Mouse (Mus musculus) CH12.LX (cell line): ENCODE results near the gene Ndufs2.

Experiments used
- CTCF ChIP-seq, 2 experiments: IDR thresholded peaks in 1 of 2; conservative IDR thresholded peaks in 1 of 2; 2 replicates each; pipeline ENCODE4 v1.5.1; 2011 to 2012; ENCODE audit warnings: low read depth in 2 of 2, low read length in 2 of 2, improper control_type of control experiment in 1 of 2, inconsistent platforms in 1 of 2, mild to moderate bottlenecking in 1 of 2, moderate library complexity in 1 of 2
- KAT2A ChIP-seq: IDR thresholded peaks from 2 replicates; pipeline ENCODE4 v1.6.1; 2012; ENCODE audit warnings: low read length, improper control_type of control experiment, inconsistent platforms; ENCODE audit not compliant: insufficient replicate concordance
- MAX ChIP-seq: IDR thresholded peaks from 2 replicates; pipeline ENCODE4 v1.6.1; 2011; ENCODE audit warnings: low read length, improper control_type of control experiment
- TCF12 ChIP-seq: IDR thresholded peaks from 2 replicates; pipeline ENCODE4 v1.6.1; 2014; ENCODE audit warnings: low read depth, mild to moderate bottlenecking, inconsistent platforms, low read length, improper control_type of control experiment
- ZKSCAN1 ChIP-seq: IDR thresholded peaks from 2 replicates; pipeline ENCODE4 v1.6.1; 2012; ENCODE audit warnings: low read depth, inconsistent platforms, low read length, improper control_type of control experiment, borderline replicate concordance

DNA sequence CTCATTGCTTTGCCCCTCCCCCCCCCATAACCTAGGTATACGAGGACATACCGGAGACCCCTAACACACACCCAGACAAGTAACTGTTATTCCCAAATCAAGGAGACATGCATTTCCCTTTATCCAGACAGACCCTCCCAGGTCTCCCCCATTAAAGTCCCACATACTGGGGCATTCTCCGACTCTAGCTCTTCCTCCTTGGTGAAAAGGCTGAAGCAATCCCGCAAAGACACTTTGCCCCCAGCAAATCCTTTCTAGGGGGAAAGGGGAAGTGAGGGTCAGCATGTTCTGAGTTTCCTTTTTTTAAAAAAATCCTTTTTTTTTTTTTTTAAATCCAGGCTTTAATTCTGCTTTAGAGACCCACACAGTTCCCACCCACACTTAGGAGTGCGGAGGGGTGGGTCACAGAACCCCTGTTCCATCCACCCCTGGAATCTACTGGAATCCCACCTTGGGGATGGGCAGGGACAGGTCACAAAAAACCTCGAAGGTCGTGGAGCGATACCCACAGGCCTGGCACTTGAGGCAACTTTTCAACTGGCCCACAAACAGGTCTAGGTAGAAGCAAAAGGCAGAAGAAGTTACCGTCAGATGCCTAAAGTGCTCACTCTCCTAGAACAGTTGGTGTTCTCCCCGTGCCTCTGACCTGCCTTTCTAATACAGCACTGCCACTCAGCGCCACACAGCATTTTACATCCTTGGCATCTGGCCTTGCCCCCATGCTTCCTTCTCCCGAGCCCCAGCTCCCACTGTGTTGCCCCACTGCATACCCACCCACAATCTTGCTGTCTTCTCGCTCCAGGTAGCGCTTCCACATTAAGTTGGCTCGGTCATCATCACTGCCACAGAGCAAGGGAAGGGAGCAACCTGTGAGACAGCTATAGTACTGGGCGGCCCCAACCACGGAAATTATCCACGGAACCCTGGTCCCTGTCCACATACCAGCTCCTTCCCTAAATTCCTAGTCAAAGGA is 32.3 kb upstream of the Ndufs2 start:
- TF ChIP-seq CTCF (conservative IDR thresholded peaks at IDR 0.05 in 1 of 2, IDR thresholded peaks at IDR 0.05 in 1 of 2; ENCODE audit: low read depth in 2 of 2, low read length in 2 of 2) (no peak), MAX (no peak), KAT2A (no peak), TCF12 (no peak), ZKSCAN1 (no peak)
